Mouse (Mus musculus) cerebellum, adult 11-12 months (tissue): ENCODE data around the gene Ap3d1.
A peak's percentile ranks its signal among the peaks of the same experiment; 100 is the strongest.

Source experiments
- DNase-seq: peaks from one replicate; pipeline ENCODE4 v3.0.0; 2022

Gene Ap3d1

GRCm38 (mm10) chr10:80665459-80665858 lies 76.6 kb downstream of the Ap3d1 start:
- peak; percentile 65 for DNase-seq

DNA sequence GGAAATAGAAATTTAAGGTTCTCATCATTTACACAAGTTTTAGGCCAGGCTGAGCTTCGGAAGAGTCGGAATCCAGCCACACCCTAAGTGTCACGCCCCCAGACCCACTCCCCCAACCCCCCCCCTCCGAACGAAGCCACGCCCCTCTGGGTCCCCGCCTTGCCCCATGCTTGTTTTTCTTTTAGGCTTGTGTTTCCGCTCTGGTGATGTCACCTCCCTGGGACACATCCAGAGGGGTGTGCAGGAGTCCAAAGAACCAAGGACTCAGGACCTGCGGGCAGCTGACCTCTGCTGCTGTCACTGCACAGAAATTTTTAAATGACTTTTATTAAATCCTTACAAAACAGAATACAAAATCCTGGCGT lies 77.1 kb downstream of the Ap3d1 start:
- peak; percentile 68 for DNase-seq

DNA sequence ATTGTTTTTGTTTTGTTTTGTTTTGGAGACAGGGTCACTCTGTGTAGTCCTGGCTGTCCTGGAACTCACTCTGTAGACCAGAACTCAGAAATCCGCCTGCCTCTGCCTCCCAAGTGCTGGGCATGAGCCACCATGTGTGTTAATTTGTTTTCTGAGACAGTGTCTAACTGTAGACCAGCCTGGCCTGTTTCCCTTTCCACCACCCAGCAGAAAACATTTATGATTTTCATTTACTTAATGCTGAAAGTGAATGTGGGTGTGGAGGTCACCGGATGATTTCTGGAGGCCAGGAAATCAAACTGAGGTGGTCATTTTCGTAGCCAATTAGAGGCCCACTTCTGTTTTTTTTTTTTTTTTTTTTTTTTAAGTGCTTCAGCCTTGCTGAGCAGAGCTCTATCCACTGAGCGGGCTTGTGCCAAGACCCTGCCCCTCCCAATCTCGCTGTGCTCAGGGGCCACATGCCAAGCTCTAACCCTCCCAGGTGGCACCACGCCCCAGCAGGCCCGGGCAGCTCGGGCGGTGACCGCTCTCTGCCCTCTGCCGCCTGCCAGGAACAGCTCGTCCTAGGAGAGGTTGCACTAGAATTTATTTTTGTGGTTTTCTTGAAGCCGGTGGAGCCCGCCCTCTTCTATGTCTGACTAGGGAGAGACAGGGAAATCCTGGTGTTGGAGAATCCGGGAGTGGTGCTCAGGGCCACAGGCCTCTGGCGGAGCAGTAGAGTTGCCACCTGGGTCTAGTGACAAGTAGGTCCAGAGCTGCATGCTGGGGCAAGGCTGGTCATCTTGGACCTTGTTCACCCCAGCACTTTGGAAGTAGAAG lies 77.7 kb downstream of the Ap3d1 start:
- DNase-seq = peak; percentile 86

GRCm38 (mm10) chr10:80663485-80664196 lies 78.4 kb downstream of the Ap3d1 start:
- DNase-seq = no peak

DNA sequence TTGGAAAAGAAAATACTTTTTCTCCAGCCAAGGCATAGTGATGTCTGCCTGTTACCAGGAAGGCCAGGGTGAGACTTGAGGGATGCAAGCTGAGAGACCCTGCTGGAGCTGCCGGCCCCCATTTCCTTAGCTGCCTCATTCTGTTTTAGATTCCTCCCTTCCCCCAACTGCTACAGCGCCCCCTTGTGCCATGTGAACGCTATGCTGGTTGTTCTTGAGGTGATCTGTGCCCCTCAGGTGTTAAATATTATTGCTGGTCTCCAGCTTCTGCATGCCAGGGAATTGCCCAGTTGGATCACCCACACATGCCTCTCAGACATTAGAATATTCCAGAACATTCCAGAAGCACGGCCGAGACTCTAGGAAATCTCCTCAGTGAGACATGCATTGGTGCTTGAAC lies 80.9 kb downstream of the Ap3d1 start:
- no peak for DNase-seq

- DNase-seq = peak; percentile 66
Measured at GRCm38 (mm10) chr10:80659213-80659612, 82.9 kb downstream of the Ap3d1 start.

DNA sequence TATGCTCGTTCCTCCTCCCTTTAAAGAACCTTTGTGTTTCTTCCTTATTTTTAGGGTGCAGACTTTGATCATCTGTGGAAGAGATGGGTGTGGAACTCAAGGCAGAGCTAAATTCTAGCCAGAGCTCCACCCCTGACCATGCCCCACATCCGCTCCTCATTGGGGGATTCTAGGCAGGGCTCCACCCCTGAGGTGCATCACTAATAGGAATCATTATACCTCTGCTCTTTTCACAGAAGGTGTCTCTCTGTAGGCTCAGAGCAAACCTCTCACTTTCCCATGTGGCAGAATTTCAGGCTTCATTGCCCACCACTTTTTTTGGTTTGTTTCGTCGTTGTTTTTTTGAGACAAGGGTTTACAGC lies 83.2 kb downstream of the Ap3d1 start:
- DNase-seq = no peak

DNA sequence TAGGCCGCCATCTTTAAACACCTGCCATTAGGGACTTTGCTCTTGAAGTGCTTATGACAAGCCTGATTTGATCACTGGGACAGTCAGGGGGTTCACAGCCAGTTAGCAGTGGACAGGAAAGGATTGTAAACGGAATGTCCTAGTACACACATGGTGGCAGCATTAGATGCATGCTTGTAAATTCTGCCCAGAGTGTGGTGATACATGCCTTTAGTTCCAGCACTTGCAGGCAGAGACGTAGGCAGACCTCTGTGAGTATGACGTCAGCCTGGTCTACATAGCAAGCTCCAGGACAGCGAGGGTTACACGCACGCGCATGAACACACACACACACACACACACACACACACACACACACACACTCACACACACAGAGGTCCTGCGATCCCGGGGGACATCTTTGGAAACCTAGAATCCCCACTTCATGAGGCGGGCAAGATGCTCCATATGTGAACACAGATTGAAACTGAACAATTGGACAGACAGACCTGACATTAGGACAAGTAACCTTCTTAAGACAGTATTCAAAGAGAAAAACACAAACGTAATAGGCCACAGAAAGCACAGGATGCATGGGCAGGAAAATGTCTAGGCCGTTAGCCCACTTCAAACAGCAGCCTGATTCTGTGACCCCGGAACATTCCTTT lies 83.7 kb downstream of the Ap3d1 start:
- DNase-seq = no peak
